Mouse (Mus musculus) 3134 (cell line): ENCODE data around the gene Gm44790.
"Not testable (repeated sequence)": the region's sequence is repeated elsewhere in the genome, so short reads cannot be mapped to it uniquely, and the experiment has no call there.

Experiments used
- DNase-seq: peaks from one replicate; pipeline ENCODE4 v3.0.0-alpha.2; 2011; ENCODE audit warnings: low spot score; ENCODE audit not compliant: insufficient read length; ENCODE audit errors: extremely low read depth

Gm44790 gene

DNA sequence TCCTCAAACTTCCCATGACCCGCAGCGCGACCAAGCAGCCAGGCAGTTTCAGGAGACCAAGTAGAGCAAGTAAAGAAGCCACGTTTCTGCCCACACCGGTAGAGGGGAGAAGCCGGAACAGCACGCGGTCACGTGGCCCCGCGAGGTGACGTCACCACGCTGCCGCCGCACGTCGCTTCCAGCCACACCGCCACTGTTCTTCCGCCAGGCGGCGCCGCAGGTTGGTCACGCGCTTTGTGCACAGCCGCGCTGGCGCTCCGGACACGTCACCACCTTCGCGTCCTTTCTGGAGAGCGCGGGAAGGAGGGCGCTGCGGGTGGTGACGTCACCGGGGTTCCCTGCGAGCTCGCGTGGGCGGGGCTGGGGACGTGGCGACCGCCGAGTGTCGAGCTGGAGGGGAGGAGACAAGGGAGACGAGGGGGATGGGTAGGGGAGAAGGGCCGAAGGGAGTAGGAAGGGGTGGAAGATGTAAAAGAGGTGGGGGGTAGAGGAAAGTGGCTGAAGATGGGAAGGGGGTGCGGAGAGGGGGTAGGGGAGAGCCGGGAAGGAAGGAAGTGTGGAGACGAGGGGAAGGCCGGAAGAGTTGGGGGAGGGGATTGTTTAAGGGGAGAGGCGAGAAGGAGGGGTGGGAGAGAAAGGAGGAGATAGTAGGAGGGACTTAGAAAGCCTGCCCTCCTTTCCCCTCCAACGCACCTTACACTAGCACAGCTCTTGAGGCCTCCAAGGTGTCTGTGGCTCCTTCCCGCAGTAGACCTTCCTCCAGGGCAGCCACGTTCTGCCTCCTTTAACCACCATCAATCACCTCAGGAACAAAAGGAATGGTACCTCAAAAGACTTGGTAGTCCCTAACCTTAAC is 45.9 kb downstream of the Gm44790 start:
- peak; percentile 99 for DNase-seq

- DNase-seq: peak; percentile 48
Observed at GRCm38 (mm10) chr6:86473077-86473476, 46.6 kb downstream of the Gm44790 start.

GRCm38 (mm10) chr6:86474072-86474471 is 47.6 kb downstream of the Gm44790 start:
- DNase-seq: no peak

- DNase-seq: no peak
Observed at GRCm38 (mm10) chr6:86474646-86475181, 48.3 kb downstream of the Gm44790 start.

GRCm38 (mm10) chr6:86475462-86476167 is 49.2 kb downstream of the Gm44790 start:
- no peak for DNase-seq

GRCm38 (mm10) chr6:86476931-86477330 is 50.5 kb downstream of the Gm44790 start:
- DNase-seq: no peak

GRCm38 (mm10) chr6:86479311-86479710 is 52.9 kb downstream of the Gm44790 start:
- DNase-seq: no peak

GRCm38 (mm10) chr6:86479816-86480188 is 53.3 kb downstream of the Gm44790 start:
- DNase-seq: no peak

DNA sequence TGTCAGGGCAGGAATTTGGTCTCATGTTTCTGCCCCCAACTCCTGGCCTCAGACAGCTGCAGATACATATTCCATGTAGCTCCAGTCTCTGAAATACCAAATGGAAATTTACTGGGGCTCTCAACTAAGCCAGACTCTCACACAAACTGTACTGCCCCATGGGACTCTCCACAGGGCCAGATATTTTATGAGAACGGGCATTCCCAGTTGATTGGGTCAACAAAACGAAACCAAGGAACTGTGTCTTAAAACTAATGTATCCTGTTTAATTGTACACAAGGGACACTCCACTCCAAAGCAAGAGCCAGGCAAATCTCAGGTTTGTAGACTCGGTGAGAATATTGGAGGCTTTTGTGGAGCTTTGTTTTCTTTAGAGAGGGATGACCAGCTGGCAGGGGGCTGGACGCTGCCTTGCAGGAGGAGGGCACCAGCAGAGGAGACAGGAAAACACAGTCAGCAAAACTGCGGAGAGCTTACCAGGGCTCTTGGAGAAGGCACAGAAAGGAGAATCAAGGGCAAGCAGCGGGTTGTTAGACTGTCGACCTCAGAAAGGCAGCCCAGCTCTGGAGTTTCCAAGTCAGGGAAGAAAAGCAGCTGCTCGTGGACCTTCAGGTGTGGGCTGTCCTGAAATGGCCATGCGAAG is 53.9 kb downstream of the Gm44790 start:
- peak; percentile 56 for DNase-seq

GRCm38 (mm10) chr6:86481871-86482270 is 55.4 kb downstream of the Gm44790 start:
- no peak for DNase-seq

GRCm38 (mm10) chr6:86485943-86486640 is 59.6 kb downstream of the Gm44790 start:
- no peak for DNase-seq

GRCm38 (mm10) chr6:86487358-86488148 is 61.1 kb downstream of the Gm44790 start:
- DNase-seq: peak; percentile 68

GRCm38 (mm10) chr6:86488149-86488485 is 61.7 kb downstream of the Gm44790 start:
- no peak for DNase-seq

DNA sequence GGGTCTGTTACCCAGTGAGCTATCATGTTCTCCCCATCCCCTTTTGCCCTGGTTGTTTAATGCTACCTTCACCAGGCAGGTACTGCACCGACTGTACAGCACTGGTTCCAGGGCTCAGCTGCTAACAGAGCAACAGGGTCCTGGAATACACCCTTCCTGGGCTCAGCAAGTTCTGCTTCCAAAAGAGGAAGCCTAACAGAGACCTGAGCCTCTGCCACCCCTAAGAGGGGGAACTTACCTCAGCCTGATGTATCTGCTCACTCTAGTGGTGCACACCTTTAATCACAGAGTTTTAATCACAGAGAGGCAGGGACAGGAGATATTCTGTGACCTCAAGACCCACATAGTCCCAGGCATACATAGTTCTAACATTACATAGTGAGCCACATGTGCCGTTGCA is 63.5 kb downstream of the Gm44790 start:
- no peak for DNase-seq

DNA sequence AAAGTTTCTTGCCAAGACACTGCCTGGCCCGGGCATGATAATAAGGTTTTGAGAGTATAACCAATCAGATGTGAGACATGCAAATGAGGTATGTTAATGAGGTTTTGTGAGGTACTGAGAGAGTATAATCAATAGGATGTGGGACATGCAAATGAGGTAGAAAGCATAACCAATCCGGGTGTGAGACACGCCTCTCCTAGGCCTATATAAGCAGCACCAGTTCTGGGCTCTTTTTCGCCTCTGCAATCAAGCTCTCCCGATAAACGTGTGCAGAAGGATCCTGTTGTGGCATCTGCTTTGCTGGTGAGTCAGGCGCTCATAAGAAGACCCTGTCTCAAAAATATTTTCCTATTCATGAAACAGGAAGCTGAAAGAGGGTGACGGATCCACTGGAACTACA is 64.0 kb downstream of the Gm44790 start:
- not testable (repeated sequence) for DNase-seq

DNA sequence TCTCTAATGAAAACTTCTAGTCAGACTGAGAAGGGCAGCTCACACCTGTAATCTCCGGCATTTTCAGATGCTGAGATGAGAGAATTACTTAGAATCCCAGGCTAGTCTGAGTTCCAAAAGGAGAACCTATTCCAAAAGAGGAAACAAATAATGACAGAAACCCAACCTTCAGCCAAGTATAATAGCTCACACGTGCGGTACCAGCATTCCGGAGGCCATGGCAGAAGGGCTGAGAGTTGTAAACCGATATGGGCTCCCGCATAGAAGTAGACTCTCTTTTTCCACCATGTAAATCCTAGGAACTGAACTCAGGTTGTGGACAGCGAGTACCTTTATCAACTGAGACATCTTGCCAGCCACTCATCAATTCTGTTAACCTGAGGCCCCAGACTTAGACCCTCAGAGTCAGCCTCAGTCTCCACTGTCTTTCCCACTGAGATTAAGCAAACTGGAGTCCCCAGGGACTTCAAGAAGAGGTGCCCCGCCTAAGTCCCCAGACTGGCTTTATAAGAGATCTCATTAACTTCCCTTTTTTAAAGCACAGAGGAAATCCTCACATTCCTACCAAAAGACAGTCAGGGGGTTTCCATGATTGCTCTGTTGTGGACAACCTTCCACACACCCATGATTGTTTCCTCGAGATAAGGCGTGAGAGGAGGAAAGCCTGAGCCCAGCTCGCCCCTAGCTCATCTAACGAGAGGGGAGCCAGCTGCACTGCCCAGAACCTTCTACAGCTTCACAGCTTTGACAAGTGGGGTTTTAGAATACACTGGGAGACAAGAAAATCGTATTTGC is 67.2 kb downstream of the Gm44790 start:
- no peak for DNase-seq

DNA sequence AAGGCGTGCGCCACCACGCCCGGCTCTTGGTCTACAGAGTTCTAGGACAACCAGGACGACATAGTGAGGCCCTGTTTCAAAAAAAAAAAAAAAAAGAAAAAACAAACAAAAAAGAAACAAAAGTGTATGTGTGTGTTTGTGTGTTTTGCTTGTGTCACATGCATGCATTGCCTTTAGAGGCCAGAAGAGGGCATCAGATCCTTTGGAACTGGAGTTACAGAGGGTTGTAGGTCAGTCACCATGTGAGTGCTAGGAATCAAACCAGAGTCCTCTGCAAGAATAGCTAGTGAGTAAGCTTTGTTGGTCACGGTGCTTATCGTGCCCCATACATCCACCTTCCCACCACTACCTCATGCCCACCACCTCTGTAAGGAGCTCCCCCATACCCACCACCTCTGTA is 68.3 kb downstream of the Gm44790 start:
- no peak for DNase-seq
